Mouse (Mus musculus): ENCODE results near the gene Tbl1xr1. TPM values are rescaled to one million over a fixed set of nuclear protein-coding genes. Genes with fewer than 3 reads are reported as not detected.

The Tbl1xr1 gene
- polyA plus RNA-seq, 1 experiment from 2014 or later: 12.0 TPM

DNA sequence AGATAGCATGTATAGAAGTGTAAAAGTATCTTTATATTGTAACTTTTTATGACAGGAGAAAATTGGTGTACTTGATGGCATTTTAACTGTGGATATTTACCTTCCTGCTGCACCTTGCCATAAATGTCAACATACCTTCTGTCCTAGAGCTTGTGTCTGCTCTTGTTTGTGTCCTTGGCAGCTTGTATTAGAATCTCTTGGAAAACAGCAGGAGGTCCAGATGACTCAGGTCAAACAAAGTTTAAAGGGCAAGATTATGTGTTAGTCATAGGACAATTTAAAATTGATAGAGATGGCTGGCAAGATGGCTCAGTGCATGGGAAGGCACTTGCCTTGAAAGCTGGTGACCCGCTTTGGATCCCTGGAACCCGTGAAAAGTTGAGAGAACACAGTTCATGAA is 104.6 kb downstream of the Tbl1xr1 start:
- Histone ChIP-seq H3K4me3 (no peak overlapping the region), H3K4me2 (no peak overlapping the region), H3K27me3 (replicated peaks) (no peaks in the 10 kb centered on the region), H3K27ac (no peak overlapping the region), H3K36me3 (no peaks in the 10 kb centered on the region), H3K4me1 (0 out of 2 replicates have a peak, but pooled peaks cover 3% of the 10 kb centered on the region), H3K9me3 (replicated peaks) (no peaks in the 10 kb centered on the region), H3K9ac (no peak overlapping the region)
- no peak for ATAC-seq
- WGBS (ENCODE audit: insufficient replicate concordance): 77% methylated on average over 2 of the region's 2 CpGs

DNA sequence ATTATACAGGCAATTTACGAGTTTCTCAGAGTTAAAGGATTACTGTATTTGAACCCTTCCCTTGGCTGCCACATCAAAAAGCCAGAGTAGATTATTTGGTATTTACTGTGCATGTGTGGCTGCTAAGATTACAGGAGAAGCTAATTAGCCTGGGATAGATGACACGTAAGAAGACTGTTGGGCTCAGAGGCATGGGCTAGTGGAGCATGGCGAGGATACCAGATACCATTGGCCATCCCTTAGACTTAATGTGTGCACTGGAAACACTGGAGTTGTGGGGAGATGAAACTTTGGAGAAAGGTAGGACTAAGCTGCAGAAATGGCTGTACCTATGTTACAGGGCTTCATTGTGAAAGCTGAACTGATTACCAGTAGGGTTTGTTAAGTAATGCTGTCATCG is 108.8 kb downstream of the Tbl1xr1 start:
- 77% methylated on average over 4 of the region's 4 CpGs for WGBS (ENCODE audit: insufficient replicate concordance)
- H3K36me3 ChIP-seq: peaks cover 20% of the 10 kb centered on the region
- H3K9ac ChIP-seq: no peak overlapping the region
- H3K4me2 ChIP-seq: no peak overlapping the region
- H3K27ac ChIP-seq: no peak overlapping the region
- no peaks in the 10 kb centered on the region for H3K9me3 ChIP-seq (replicated peaks)
- no peak overlapping the region for H3K4me3 ChIP-seq
- ATAC-seq: no peak
- H3K27me3 ChIP-seq (replicated peaks): no peaks in the 10 kb centered on the region
- H3K4me1 ChIP-seq: no peaks in the 10 kb centered on the region

DNA sequence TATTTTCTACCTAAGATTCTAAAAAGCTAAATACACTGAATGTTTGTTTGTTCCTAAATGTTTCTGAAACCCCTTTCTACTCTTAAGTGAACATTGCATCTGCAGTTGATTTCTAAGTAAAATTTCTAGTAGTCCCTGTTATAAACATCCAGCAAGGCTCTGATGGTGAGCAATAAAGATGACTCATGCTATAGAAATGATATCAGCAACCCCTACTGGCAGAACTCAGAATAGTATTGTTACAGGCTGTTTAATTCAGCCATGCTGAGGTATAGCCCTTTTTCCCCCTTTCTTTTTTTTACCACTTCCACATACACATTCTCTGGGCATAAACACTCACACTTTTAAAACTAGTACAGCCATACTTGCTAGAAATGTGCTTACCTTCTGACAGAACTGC is 114.0 kb downstream of the Tbl1xr1 start:
- no peak for ATAC-seq
- H3K4me1 ChIP-seq: no peaks in the 10 kb centered on the region
- H3K27ac ChIP-seq: no peak overlapping the region
- H3K4me3 ChIP-seq: no peak overlapping the region
- no peak overlapping the region for H3K9ac ChIP-seq
- H3K4me2 ChIP-seq: no peak overlapping the region
- peaks cover 68% of the 10 kb centered on the region for H3K36me3 ChIP-seq
- H3K9me3 ChIP-seq (replicated peaks): no peaks in the 10 kb centered on the region
- H3K27me3 ChIP-seq (replicated peaks): no peaks in the 10 kb centered on the region

DNA sequence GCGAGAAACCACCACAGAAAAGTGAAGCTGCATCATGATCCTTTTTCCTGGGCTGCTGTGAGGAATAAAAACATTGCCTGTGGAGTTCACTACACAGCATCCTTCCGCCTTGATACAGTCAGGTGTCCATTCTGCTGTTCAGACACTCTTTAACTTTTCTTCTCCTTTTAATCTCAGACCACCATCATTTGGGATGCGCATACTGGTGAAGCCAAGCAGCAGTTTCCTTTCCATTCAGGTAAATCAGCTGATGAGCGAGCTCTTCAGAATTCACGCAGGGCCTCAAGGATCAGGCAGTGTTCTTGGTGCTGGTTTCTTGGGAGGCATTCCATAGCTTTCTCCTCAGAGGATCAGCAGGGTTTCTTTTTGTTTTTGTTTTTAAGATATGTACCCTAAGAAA is 116.5 kb downstream of the Tbl1xr1 start:
- H3K27me3 ChIP-seq (replicated peaks): no peaks in the 10 kb centered on the region
- H3K27ac ChIP-seq: no peak overlapping the region
- H3K9ac ChIP-seq: no peak overlapping the region
- H3K4me1 ChIP-seq: no peaks in the 10 kb centered on the region
- no peak for ATAC-seq
- WGBS (ENCODE audit: insufficient replicate concordance): 90% methylated on average over 5 of the region's 5 CpGs
- no peak overlapping the region for H3K4me3 ChIP-seq
- no peaks in the 10 kb centered on the region for H3K9me3 ChIP-seq (replicated peaks)
- no peak overlapping the region for H3K4me2 ChIP-seq
- H3K36me3 ChIP-seq: peaks cover 89% of the 10 kb centered on the region

DNA sequence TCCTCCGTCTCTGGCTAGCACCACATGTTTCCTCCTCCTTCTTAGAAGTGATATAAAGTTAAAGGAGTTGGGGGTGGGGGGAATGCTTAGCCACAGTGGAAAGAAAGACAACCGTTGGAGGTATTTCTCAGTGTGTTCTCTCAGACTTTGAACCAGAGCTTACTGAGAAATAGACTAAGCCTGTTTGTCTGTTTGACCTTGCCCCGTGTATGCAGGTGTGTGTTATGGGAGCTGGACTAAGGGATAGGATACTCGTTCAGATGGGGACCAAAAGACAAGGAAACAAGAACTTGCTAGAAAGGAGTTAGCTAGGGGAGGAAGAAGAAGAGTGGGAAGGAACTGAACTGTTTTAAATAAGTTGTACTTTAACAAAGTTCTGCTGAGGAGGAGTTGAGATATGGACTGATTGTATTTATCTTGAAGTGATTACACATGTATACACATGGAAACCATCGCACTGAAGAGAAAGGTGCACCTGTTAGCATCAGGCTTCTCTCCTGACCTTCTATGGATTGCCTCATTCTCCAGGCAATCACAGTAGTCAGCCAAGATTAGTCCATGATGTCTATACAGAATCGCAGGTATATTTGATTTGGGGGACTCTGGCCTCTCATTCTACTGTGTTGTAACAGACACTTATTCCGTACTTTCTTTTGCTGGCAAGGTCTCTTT is 117.9 kb downstream of the Tbl1xr1 start:
- WGBS (ENCODE audit: insufficient replicate concordance): 80% methylated on average over 7 of the region's 7 CpGs
- Histone ChIP-seq H3K36me3 (peaks cover 89% of the 10 kb centered on the region), H3K4me1 (no peaks in the 10 kb centered on the region), H3K27me3 (replicated peaks) (no peaks in the 10 kb centered on the region), H3K4me3 (no peak overlapping the region), H3K9me3 (replicated peaks) (no peaks in the 10 kb centered on the region), H3K4me2 (no peak overlapping the region), H3K9ac (no peak overlapping the region), H3K27ac (no peak overlapping the region)
- no peak for ATAC-seq

DNA sequence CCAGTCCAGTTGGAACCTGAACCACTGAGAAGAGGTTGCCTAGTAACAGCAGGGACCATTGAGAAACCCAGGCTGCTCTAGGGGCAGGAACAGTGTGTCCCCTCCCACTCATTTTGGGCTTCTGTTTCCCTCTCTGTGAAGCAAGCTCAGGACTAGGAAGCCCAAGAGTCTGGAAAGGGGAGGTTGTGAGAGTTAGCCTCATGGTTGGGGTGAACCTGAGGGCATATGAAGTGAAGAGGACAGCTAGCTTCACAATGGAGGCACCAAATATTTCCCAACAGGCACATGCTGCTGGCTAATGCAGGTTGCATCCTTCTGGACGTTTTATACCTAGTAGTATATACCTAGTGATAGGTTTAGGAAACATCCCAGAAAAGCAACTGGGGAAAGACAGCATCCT is 122.3 kb downstream of the Tbl1xr1 start:
- Histone ChIP-seq H3K9ac (no peak overlapping the region), H3K4me3 (no peak overlapping the region), H3K9me3 (replicated peaks) (no peaks in the 10 kb centered on the region), H3K36me3 (peaks cover 81% of the 10 kb centered on the region), H3K4me1 (no peaks in the 10 kb centered on the region), H3K27ac (no peak overlapping the region), H3K27me3 (replicated peaks) (no peaks in the 10 kb centered on the region), H3K4me2 (no peak overlapping the region)
- WGBS (ENCODE audit: insufficient replicate concordance): 66% methylated on average over 1 of the region's 1 CpGs
- no peak for ATAC-seq

DNA sequence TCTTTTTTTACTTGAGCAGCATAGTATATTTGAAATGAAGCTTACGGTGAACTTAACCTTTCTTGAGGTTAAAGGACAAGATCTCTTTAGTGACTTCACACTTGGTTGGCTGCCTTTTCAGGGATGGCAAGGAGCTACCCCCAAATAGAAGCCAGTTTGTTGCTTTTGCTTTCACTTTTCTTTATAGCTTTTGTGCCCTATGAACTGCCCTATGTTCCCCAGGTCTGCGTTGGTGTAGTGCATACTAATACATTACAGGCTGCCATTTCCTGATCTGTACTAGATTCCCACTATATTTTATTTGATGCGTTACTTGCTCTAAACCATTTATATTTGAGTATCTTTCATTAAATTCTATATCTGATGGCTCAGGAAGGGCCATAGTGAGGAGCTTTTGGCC is 127.7 kb downstream of the Tbl1xr1 start:
- Histone ChIP-seq H3K27me3 (replicated peaks) (no peaks in the 10 kb centered on the region), H3K9me3 (replicated peaks) (no peaks in the 10 kb centered on the region), H3K4me2 (no peak overlapping the region), H3K4me3 (no peak overlapping the region), H3K4me1 (no peaks in the 10 kb centered on the region), H3K36me3 (peaks cover 67% of the 10 kb centered on the region), H3K9ac (no peak overlapping the region), H3K27ac (no peak overlapping the region)
- no peak for ATAC-seq
- WGBS (ENCODE audit: insufficient replicate concordance): 89% methylated on average over 3 of the region's 3 CpGs

DNA sequence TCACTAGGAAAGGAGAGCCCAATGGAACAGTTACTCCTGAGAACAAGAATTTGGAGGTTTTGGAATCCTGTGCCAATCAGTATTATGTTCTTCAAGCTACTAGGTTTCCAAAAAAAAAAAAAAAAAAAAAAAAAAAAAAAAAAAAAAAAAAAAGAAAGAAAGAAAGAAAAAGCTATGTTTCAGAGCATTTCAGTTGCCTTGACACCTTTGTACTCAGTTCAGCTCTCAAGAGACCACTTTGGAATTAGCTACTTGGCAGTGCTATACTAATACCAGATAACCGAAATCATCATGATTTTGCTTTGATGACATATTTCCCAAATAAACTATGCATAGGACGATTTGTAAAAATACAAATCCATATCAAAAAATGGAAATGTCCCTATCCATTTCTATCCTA is 145.1 kb downstream of the Tbl1xr1 start:
- no peak for ATAC-seq
- WGBS (ENCODE audit: insufficient replicate concordance): 62% methylated on average over 2 of the region's 2 CpGs
- Histone ChIP-seq H3K9ac (no peak overlapping the region), H3K9me3 (replicated peaks) (no peaks in the 10 kb centered on the region), H3K36me3 (peaks cover 3% of the 10 kb centered on the region; the same call in 1 of the 2 replicates), H3K4me1 (no peaks in the 10 kb centered on the region), H3K4me2 (no peak overlapping the region), H3K27ac (no peak overlapping the region), H3K27me3 (replicated peaks) (no peaks in the 10 kb centered on the region), H3K4me3 (no peak overlapping the region)

DNA sequence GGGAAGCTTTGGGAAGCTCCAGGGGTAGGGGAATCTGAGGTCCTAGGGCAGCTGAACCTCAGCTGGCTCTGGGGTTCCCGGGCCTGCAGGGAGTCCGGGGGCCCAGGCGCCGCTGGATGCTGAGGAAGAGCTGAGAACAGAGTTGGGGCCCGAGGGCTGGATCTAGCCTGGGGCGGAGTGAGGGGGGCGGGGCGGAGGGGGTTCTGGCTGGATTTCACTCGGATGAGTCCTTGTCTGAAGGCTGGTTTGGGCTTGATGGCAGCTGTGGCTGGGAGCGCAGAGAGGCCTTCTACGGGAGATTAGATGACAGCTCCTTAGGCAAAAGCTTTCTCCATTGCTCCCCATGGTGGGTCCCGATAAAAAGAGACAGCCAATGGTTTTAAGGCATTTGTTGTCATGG is 145.9 kb downstream of the Tbl1xr1 start:
- no peaks in the 10 kb centered on the region for H3K27me3 ChIP-seq (replicated peaks)
- 43% methylated on average over 12 of the region's 12 CpGs for WGBS (ENCODE audit: insufficient replicate concordance)
- no peak overlapping the region for H3K9ac ChIP-seq
- H3K4me1 ChIP-seq: no peaks in the 10 kb centered on the region
- no peaks in the 10 kb centered on the region for H3K9me3 ChIP-seq (replicated peaks)
- H3K27ac ChIP-seq: no peak overlapping the region
- ATAC-seq: no peak
- H3K36me3 ChIP-seq: no peaks in the 10 kb centered on the region
- H3K4me3 ChIP-seq: no peak overlapping the region
- H3K4me2 ChIP-seq: no peak overlapping the region

DNA sequence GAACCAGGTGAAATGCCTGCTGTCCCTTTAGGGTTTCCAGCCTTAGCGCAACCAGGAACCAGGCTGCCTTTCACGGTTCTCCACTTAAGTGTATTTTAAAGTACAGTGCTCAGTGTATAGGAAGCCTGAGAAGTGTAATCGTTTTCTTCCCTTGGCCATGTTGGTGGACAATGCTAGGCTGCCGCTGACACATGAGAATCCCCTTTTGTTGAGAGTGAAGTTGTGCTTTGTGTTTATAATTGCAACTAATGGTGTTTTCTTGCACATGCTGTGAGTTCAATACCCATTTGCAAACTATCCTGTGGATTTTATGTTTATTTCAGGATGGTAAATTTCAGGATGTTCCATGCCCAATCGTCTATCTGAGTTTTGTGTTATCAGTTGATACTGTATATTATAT is 146.6 kb downstream of the Tbl1xr1 start:
- H3K27me3 ChIP-seq (replicated peaks): no peaks in the 10 kb centered on the region
- WGBS (ENCODE audit: insufficient replicate concordance): 69% methylated on average over 5 of the region's 5 CpGs
- no peak overlapping the region for H3K4me3 ChIP-seq
- H3K4me1 ChIP-seq: peaks cover under 1% of the 10 kb centered on the region; the same call in 1 of the 2 replicates
- H3K9me3 ChIP-seq (replicated peaks): no peaks in the 10 kb centered on the region
- ATAC-seq: no peak
- H3K27ac ChIP-seq: no peak overlapping the region
- no peak overlapping the region for H3K9ac ChIP-seq
- H3K4me2 ChIP-seq: no peak overlapping the region
- H3K36me3 ChIP-seq: no peaks in the 10 kb centered on the region

DNA sequence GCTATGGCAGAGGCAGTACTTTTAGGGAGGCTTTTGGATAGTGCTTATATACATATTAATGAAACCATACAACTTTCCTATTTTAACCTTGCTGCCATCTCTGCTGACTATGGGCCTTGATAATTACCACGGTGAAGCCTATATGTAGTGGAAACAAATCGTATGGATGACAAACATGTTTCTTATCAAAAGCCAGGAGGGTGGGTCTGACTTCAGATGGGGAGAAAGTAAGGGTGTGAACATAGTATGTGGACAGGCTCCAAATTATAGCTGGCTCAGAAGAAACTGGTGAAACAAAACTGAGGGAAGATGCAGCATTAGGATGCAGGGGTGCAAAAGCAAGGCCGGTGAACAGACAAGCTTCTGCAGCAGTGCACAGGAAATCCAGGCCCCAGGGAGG is 151.6 kb downstream of the Tbl1xr1 start:
- whole genome bisulfite sequencing (ENCODE audit: insufficient replicate concordance): 43% methylated on average over 3 of the region's 3 CpGs
- no peak overlapping the region for H3K4me3 ChIP-seq

DNA sequence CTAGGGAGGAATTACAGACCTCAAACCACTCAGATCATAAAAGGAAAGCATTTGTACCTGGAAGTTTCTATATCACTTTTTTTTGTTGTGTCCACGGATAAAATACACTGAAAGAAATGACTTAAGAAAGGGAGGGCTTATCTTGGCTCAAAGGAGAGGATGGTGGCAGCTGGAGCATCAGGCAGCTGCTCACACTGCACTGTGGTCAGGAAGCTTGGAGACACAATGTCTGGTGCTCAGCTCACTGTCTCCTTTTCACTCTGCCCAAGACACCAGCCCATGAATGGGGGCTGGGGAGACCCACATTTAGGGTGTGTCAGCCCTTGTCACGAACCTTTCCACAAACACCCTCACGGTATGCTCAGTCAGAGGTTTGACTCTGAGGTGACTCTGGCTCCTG is 154.2 kb downstream of the Tbl1xr1 start:
- no peak for ATAC-seq
- Histone ChIP-seq H3K9me3 (replicated peaks) (no peaks in the 10 kb centered on the region), H3K27me3 (replicated peaks) (no peaks in the 10 kb centered on the region), H3K9ac (no peak overlapping the region), H3K27ac (no peak overlapping the region), H3K4me2 (no peak overlapping the region), H3K4me3 (no peak overlapping the region), H3K4me1 (peaks cover 3% of the 10 kb centered on the region; the same call in 1 of the 2 replicates), H3K36me3 (no peaks in the 10 kb centered on the region)
- 31% methylated on average over 3 of the region's 3 CpGs for WGBS (ENCODE audit: insufficient replicate concordance)

More for the DNA sequence above, 151.6 kb downstream of the Tbl1xr1 start:
- no peak for ATAC-seq
- Histone ChIP-seq H3K4me1 (peaks cover 3% of the 10 kb centered on the region; the same call in 1 of the 2 replicates), H3K27ac (no peak overlapping the region), H3K27me3 (replicated peaks) (no peaks in the 10 kb centered on the region), H3K9me3 (replicated peaks) (no peaks in the 10 kb centered on the region), H3K36me3 (no peaks in the 10 kb centered on the region), H3K4me2 (no peak overlapping the region), H3K9ac (no peak overlapping the region)

Measured in liver, embryonic 12.5 days (tissue).